Mouse (Mus musculus) kidney, postnatal 36 days (tissue): ENCODE measurements around the gene Ltbr.

Experiments
- DNase-seq, 2 experiments: peaks; one replicate each; pipeline ENCODE4 v3.0.0; 2021 to 2022; ENCODE audit warnings: mixed read lengths in 2 of 2

Ltbr gene

DNA sequence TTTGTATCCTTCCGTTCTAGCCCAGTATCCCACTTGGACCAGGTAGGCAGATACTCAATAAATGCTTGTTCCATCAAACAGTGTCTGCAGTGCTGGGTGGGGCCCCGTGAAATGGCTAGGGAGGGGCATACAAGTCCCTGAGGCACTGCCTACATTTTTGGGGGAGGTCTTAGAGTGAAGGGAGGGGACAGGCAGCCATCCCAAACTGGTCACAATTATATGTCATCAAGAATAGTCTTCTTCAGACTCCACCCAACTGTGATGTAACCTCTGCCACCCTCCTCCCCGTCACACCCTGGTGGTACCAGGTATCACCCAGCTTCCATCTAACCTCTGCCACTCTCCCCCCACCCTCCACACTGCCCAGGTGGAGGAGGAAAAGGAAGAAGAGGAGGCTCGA is 31.2 kb upstream of the Ltbr start:
- DNase-seq: no peak

DNA sequence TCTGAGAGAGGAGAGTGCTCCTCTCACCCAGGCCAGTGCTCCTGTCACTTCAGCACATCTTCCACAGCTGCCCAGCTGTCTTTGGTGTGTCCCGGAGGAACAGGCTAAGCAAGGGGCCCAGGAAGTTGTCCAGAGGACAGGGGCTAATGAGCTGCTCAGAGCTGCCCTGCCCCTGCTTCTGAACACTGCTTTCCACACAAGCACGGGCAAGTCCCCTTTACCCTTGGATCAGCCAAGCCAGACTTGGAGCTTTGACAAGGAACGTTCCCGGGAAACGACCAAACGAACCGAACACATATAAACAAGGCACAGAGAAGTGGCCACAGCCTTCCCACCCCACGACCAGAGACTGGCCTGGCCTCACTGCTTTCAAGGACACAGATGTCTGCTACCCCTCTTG is 30.4 kb upstream of the Ltbr start:
- DNase-seq: peak; percentile 59 to 62

DNA sequence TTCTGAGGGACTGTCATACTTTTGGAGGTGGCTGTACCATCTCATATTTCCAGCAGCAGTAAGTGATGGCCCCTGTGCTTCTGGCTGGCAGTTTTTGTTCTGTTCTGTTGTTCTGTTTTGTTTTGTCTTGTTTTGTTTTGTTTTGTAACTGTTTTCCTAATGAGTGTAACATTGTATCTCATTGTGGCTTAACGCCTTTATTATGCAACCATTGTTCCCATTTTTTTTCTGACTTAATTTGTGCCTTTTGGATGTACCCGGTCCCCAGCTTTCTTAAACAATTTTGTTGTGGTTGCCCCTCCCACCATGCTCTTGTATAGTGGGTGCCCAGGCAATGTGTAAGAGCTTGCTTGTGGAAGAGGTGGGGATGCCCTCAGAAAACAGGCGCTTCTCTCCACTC is 28.5 kb upstream of the Ltbr start:
- DNase-seq: no peak

DNA sequence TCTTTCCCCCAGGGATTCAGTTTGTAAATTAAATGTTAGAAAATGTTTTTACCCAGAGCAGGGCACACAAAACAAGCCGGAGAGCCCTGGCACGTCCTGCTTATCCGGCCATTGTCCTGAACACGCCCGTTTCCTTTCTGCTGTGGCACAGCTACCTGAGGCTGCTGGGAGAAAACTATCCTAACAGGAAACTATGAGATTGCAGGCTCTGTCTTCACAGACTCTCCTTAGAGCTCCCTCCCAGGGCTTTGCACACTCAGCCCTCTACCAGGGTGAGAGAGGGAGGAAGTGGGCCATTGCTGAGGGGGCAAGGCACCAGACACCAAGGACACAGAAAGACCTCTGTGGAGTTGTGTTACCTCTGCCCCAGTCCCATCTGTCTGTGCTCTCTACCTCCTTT is 26.6 kb upstream of the Ltbr start:
- peak in 1 of 2 experiments; percentile 62 for DNase-seq

DNA sequence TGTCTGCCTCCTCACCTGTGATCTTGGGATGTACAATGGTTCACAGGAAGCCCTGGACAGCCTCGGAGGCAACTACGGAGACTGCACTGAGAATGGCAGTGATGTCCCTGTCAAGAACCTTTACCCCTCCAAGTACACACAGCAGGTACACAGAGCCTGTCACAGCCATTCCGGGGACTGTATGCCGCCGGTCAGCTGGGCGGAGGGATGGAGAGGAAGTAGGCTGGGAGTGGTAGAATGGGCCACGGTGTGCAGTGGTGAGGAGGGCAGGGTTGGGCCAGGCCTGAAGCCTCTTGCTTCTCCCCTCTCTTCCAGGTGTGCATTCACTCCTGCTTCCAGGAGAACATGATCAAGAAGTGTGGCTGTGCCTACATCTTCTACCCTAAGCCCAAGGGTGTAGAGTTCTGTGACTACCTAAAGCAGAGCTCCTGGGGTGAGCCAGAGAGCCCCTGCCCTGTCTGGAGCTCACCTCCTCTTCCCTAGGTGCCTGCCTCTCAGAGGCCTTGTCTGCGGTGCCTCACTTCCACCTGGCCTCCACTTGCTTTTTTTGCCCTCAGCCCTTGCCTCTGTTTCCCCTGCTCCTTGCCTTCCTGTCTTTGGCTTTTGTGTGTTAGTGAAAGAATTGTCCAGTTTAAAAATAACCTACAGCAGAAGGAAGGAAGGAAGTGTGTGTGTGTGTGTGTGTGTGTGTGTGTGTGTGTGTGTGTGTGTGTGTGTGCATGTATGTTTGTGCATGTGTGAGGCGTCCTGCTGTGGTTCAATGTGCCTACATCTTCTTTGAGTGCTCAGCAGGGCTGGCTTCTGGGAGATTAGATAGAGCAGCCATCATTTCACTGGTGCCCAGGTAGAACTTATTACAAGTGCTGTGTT is 25.3 kb upstream of the Ltbr start:
- DNase-seq: no peak

DNA sequence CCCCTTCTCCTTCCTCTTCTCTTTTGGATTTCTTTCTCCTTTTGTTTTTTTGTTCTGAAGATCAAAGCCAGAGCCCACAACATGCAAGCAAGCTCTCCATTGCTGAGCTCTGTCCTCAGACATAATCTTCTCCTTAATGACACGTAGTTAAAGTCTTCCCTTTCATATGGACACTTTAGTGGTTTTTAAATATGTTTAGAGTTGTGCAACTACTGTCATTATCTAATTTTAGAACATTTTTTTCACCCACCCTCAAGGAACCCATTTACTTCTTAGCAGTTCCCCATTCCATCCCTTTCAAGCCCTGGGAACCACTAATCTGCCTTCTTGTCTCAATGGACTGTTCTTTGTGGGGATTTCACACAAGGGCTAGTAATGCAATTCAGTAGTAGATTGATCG is 20.7 kb upstream of the Ltbr start:
- no peak for DNase-seq

DNA sequence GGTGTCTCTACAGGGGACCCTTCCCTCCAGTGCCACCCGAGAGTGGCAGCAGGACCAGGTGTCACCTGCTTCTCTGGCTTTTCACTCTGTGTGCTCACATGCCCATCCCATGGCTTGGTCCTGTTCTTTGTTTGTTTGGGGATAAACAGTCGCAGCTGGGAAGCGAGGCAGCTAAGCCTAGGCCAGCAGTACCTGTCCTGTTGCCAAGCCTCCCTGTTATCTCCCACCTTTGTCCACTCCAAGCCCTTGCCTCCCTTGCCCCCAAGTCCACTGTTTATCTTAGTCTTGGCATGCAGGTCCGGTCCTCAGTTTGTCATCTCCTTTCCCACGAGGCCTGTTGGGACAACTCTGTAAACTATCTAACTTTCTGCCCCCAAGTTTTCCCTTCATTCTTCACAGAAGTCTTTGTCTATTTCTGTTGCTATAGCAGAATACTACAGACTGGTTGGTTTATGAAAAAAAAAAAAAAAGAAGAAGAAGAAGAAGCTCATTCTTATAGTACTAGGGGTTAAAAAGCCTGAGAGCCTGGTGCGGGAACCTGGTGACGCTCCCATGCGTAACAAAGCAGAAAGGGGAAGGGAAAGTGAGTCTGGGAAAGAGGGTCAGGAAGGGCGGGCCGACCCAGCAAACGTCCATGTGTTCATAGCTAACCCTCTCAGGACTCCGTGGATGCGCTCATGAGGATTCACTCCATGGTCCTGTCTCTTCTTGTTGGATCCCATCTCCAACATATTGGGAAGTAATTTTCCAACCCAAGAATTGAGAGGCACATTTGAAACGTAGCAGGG is 19.6 kb upstream of the Ltbr start:
- DNase-seq: no peak

DNA sequence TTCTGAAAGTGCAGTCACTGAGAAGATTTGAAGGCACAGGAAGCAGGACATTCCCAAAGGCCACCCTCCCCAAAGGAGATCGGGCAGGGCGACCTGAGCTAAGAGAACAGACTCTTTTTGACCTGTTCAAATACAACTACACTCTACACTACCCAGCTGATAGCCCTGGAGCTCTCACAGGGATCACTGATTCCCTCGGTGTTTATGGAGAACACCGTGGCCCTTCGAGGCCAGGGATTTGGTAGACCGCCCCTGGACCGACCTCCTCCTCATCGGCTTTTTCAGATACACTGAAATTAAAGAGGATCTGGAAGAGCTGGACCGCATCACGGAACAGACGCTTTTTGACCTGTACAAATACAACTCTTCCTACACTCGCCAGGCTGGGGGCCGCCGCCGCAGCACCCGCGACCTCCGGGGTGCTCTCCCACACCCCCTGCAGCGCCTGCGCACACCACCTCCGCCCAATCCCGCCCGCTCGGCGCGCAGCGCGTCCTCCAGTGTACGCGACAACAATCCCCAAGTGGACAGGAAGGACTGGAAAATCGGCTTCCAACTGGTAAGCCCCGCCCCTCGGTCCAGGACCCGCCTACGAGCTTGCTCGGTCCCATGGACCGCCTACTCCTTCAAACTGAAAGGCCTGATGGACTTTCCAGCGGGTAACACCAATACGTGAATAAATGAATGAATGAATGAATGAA is 17.1 kb upstream of the Ltbr start:
- DNase-seq: peak; percentile 96 to 98

DNA sequence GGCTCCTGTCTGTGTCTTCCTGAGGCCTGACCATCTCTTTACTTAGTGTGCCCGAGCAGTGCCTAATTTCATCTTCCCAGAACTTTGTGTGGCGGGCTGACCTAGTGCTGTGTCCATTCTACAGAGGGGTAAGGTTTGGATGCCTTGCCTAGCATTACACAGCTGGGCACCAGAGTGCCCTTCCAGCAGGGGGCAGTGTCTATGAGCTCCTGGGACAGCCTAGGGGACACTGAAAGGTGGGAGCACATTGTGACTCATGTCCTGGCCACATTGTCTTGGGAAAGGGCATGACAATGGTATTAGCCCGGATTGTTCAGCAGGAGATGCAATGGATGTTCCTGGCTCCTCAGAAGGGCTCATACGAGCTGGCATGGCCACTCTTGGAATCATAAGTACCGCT is 14.6 kb upstream of the Ltbr start:
- peak; percentile 60 to 85 for DNase-seq

DNA sequence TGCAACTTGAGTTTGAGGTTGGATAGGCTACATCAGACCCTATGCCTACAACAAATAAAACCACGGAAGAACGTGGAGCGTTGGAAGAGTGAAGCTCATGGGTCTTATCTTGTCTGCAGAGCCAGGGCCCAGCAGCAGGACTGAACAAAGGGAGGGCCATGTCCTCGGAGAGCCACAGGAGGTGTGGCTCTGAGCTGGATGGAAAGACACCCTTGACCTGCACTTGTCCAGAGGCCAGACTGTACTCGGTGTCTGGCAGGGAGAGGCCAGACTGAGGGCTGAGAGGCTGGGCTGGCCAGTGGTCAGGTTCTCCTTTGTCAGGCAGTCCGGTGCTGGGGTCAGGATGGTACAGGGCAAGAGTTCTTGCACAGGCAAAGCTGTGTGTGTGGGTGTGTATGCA is 11.7 kb upstream of the Ltbr start:
- DNase-seq: peak in 1 of 2 experiments; percentile 44

DNA sequence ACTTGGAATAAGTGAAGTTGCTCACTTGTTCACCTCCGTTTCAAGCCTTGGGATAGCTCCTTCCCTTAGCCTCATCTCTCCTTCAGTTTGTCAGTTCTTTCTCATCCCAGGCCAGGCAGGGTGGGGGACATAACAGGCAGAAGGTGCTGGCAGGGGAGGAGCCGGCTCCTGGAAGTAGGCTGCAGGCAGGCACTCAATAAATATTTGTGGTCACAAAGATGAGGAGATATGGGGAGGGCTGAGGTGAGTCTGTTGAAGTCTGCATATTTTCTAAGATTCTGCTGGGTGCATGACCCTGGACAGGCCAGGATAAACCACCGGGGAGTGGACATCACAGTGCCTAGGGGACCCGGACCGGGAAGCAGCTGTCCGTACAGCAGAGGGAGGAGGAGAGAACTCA is 9.9 kb upstream of the Ltbr start:
- DNase-seq: no peak

DNA sequence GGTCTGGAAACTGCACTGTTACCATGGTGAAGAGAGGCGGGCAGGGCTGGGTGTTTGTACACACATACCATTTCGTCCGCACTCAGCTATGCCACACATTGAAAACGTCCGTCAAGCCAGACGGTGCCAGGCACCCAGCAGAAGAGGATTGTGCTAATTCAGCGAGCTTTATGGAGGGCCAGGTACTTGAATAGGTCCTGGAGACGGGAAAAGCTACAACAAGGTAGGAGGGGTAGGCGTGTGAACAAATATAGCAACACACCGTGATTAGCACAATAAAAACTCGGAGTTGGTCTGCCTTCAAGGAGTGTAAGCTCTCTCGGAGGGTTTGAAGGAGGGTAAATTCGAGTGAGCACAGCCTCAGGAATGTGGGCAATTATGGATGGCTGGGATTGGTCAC is 9.1 kb upstream of the Ltbr start:
- no peak for DNase-seq

DNA sequence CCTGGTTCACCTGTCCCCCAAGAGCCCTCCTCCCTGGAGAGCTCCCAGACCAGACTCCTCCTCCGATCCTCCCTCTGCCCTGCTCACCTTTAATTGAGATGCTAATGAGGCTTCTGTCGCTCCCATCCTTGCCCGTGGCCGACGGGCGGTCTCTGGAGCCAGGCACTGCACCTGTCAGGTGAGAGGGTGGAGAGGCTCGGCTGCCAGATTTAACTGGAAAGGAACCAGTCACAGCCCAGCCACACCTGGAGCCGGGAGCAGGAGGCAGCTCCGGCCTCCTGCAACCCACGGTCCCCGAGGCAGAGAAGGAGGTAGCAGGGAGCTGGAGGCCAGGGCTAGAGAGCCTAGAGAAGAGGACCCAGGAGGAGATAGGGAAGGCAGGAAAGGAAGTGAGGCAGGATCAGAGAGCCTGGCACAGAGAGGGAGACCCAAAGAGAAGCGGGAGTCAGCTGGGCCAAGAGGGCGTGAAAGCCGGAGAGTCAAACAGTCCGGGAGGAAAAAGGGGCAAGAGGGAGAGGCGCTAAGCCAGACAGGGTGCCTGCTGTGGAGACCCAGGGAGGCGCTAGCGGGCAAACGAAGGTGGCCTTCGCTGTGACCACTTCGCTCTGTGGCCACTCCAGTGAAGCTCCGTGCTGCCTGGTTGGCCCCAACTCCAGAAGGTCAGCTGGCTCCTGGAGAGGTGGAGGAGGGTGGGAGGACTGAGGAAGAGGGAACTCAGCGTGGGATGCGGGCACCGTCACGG is 7.6 kb upstream of the Ltbr start:
- peak; percentile 71 to 83 for DNase-seq

DNA sequence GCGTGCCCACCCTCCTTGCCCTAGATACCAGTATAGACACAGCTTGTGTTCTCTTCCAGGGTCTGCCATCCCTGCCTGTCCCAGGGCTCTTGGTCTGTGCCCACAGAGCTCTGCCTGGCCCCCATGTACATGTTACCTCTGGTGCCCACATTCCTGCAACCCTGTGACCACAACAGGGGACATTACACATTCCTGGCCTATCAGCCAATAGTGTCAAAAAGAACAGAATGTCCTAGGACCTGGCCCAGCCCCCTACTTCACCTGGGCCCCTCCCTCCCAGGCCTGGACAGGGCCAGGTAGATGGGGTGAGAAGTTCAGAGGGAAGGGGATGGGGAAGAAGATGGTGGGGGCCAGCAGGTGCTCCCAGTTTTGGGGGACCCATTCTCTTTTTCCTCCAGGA is 6.6 kb upstream of the Ltbr start, which contains the start of gene Scnn1a:
Scnn1a (plus strand) TSS at position 337 of the 400 bp plus-strand sequence.
- peak; percentile 55 to 79 for DNase-seq

DNA sequence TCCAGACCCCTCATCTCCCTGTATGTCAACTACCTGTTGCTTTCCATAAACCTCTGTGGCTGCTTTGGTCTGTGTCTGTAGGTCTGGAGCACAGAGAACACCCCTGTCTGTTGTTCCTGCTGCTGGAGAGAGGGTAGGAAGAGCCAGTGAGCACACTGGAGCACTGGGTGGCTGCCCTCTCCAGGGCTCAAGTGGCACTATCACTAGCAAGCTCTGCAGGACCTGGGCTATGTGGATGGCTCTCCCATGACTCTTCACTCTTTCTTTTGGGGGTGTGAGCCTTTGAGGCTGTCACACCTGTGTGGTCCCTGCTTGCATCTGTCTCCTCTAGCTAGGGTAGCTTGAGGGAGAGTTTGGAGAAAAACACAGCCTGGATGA is 6.2 kb upstream of the Ltbr start:
- no peak for DNase-seq

DNA sequence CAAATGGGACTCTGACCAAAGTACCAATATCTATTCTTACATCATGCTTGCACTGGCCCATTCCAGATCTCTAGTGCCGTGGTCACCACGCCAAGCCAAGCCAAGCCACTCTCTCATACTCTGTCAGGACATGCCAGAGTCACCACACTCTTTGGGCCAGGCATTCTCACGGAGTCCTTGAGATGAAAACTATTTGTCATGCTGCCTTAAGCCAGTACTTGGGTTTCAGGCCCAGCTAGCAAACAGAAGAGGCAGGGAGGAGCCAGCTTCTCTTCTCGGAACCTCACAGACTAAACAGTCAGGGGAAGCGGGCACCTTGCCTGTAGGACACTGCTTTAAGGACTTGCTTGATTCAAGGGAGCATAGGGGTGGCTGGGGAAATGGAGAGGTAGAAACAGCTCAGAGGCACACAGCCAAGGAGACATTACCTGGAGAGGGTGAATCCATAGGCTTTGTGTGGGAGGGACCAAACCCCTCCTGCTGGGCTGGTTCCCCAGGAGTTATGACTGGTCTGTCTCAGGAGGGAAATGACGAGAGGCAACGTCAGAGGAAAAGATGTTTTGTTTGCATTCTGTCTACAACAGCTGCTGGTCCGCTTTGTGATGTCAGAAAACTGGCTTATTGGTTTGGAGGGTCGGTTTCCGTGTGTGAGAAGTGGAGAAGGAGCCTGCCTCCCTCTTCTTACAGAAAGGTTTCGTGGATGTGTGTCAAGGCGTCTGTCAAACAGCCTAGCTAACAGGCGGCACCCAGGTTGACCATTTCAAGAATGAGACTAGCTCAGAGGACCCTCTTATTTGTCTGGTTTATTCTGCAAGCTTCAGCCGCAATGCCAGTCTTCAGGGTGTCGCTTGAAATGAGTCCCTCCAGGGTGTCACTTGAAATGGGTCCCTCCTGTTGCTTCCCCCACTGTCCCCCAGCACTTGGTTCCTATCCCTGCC is 5.6 kb upstream of the Ltbr start:
- DNase-seq: peak in 1 of 2 experiments; percentile 30

DNA sequence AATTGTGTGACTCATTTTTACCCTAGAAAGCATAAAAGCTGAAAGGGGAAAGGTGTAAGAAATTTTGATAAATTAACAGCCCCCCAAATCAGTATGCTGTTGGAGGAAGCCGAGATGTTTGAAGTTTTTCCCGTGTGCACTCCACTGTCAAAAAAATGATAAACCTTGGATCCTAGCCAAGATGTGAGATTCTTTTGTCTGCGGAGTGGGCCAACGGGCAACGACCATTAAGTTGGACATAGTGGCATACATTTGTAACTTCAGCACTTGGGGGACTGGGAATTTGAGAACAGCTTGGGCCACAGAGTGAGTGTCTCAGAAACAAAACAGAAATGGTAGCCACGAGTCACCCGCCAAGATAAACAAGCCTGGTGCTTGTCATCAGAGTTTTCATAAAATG is 3.4 kb upstream of the Ltbr start:
- no peak for DNase-seq

DNA sequence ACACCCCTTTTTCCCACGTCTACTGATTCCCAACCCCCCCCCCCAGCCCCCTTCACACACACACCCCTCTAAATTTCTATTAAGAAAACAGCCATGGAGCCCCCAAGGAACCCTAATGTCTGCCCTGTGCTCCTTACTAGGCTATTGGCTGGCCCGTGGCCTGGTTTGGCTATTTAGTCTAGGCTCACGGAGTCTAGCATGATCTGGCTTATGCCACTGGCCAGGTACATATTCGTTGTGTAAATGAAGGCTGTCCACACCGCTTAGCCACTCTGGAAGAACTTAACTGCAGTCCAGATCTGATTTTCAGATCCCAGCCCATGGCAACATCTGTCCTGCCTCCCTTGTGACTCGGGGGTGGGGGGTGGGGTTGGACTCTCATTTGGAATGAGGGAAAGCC is 1.1 kb upstream of the Ltbr start:
- DNase-seq: peak; percentile 42 to 49

DNA sequence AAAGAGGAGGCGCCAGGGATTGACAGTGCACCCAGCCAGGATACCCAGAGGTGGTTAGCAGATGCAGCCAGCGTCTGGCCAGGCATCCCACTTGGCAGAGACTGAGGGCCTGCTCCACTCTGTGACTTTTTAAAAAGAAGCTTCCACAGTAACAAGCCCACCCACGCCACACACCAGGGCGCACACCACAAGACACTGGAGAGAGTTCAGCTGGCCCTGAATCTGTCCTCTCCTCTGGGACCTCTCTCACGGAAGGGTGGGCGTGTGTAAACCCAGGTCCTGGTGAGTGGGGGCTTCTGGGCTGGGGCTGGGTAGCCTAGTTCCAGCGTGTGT is 512 bp upstream of the Ltbr start:
- no peak for DNase-seq

DNA sequence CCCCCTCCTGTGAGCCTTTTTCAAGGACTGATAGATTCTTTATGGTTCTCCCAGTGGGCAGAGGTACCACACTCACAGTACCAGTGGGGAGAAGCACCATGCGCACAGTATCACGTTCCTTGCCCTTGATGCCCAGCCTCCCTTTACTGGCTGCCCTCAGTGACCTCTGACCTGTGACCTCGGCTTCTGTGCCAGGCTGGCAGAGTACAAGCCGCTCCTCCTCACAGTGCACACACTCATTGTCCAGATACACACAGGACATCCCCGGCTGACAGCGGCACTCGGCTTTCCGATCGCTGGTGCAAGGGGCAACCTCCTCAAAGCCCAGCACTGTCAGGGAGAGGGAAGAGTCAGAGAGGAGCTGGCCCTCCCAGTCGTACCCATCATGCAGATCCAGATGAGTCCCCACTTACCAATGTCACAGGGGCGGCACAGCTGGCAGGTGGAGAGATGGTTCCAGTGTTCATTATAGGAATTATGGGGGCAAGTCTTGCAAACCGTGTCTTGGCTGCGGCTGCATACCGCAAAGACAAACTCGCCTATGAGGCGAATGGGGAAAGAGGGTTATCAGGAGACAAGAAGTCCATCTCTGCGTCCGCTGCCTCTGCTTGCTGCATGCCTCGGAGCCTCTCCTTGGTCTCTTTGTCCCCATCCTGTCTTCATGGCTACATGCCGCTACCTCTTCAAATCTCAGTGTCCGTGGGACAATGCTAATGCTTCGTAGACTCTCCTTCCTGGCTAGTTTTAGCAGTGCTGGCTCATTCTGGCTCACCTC is 917 bp downstream of the Ltbr start:
- DNase-seq: peak; percentile 57 to 72

DNA sequence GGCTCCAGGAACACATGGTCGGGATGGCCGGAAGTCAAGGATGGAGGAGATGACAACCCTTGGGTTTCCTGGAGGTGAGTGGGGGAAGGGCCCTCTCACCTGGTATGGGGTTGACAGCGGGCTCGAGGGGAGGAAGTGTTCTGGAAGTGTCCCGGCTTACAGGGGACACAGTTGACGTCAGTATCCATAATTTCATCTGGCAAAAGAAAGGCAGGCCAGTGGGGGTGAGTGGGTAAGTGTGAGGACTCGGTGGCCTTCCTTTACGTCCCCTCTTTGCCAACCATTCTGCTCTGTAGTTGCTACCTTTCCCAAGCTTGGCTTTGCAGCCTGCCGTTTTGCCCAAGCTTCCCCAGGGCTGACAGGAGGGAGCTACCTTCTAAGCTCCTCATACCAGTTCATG is 1.5 kb downstream of the Ltbr start:
- DNase-seq: no peak
